Mouse (Mus musculus) liver, embryonic 14.5 days (tissue): Measurements from ENCODE around the gene Gprc5a. TPM values are rescaled to one million over a fixed set of nuclear protein-coding genes. Genes with fewer than 3 reads are reported as not detected.

Experiments
- ATAC-seq: fragments of 200-750 bp; cut with Nextera tagmentation; 2 replicates; pipeline ENCODE4 v1.8.0; 2017; ENCODE audit warnings: moderate number of reproducible peaks, mild to moderate bottlenecking, moderate library complexity; ENCODE audit not compliant: insufficient read depth
- DNase-seq, 3 experiments: peaks; one replicate each; pipeline ENCODE4 v3.0.0-alpha.2; 2012 to 2013; ENCODE audit warnings: low read depth in 3 of 3, low spot score in 3 of 3
- H3K27ac ChIP-seq: fragments of 300-500 bp; sonication (generic); 2 replicates; pipeline ENCODE4 v1.5.1; 2014; ENCODE audit warnings: moderate library complexity, mild to moderate bottlenecking, control low read depth, inconsistent platforms
- H3K27me3 ChIP-seq: fragments of 300-500 bp; sonication (generic); 2 replicates; pipeline ENCODE4 v1.6.1; 2014; ENCODE audit warnings: mild to moderate bottlenecking, low read length, moderate library complexity; ENCODE audit not compliant: control insufficient read depth, insufficient read depth
- H3K36me3 ChIP-seq: fragments of 300-500 bp; sonication (generic); replicated peaks from 2 replicates; pipeline ENCODE4 v1.6.1; 2014; ENCODE audit warnings: low read depth; ENCODE audit not compliant: control insufficient read depth, insufficient read depth
- H3K4me1 ChIP-seq, 2 experiments: fragments of 200-500 bp in 1 of 2; fragments of 300-500 bp in 1 of 2; sonication (generic) in 1 of 2; replicated peaks; 2 replicates each; pipeline ENCODE4 v1.6.1; 2012 to 2014; ENCODE audit warnings: antibody characterized with exemption in 1 of 2, inconsistent platforms in 1 of 2, low read length in 1 of 2; ENCODE audit not compliant: control insufficient read depth in 2 of 2, insufficient read depth in 2 of 2
- H3K4me2 ChIP-seq: fragments of 300-500 bp; sonication (generic); 2 replicates; pipeline ENCODE4 v1.6.1; 2014; ENCODE audit warnings: low read depth, mild to moderate bottlenecking, control low read depth, moderate library complexity
- H3K4me3 ChIP-seq, 2 experiments: fragments of 200-500 bp in 1 of 2; fragments of 300-500 bp in 1 of 2; sonication (generic) in 1 of 2; 2 replicates each; pipeline ENCODE4 v1.5.1; 2012 to 2014; ENCODE audit warnings: low read depth in 2 of 2, low read length in 2 of 2, mild to moderate bottlenecking in 2 of 2, control low read depth in 1 of 2, inconsistent platforms in 1 of 2, moderate library complexity in 1 of 2; ENCODE audit not compliant: insufficient read depth in 1 of 2
- H3K9ac ChIP-seq: fragments of 300-500 bp; sonication (generic); replicated peaks from 2 replicates; pipeline ENCODE4 v1.6.1; 2014; ENCODE audit warnings: mild to moderate bottlenecking, control low read depth, moderate library complexity
- H3K9me3 ChIP-seq: fragments of 300-500 bp; sonication (generic); 2 replicates; pipeline ENCODE4 v1.6.1; 2016; ENCODE audit warnings: low read length, mixed read lengths; ENCODE audit not compliant: control insufficient read depth
- CTCF ChIP-seq: IDR thresholded peaks from 2 replicates; pipeline ENCODE4 v1.5.1; 2016; ENCODE audit warnings: antibody characterized with exemption, low read depth, control low read depth
- EP300 ChIP-seq: IDR thresholded peaks from 2 replicates; pipeline ENCODE4 v1.6.1; 2016; ENCODE audit warnings: antibody characterized with exemption, low read depth
- WGBS: fragments of 180-500 bp; shearing (Covaris S2); extraction: QIAGEN DNeasy Blood & Tissue Kit; methylation state at CpG from one replicate; pipeline ENCODE4 v1.1.7; 2014; ENCODE audit not compliant: insufficient replicate concordance; 5-methylcytosine and 5-hydroxymethylcytosine counted together
- polyA plus RNA-seq, 2 experiments: library from polyadenylated mRNA; depleted of rRNA in 1 of 2; stranded (reverse) in 1 of 2; unstranded in 1 of 2; fragments of >200 nt; fragmentation: Nextera tagmentation in 1 of 2; extraction: Ambion mirVana in 1 of 2; gene quantifications; 2 replicates each; pipeline versions ENCODE4 v1.2.1 to v1.2.3; 2012 to 2014

Gene Gprc5a
- polyA plus RNA-seq, 2 experiments, result 0.15 to 0.25 TPM

GRCm38 (mm10) chr6:135068221-135068620 lies 2.8 kb downstream of the Gprc5a start:
- Histone ChIP-seq H3K9ac (no peak overlapping the region), H3K27me3 (peaks cover 4% of the 10 kb centered on the region; the same call in 1 of the 2 replicates), H3K9me3 (no peaks in the 10 kb centered on the region), H3K4me2 (no peak overlapping the region), H3K4me1 (peaks cover 5 to 6% of the 10 kb centered on the region in 2 experiments), H3K27ac (no peak overlapping the region), H3K4me3 (no peak overlapping the region), H3K36me3 (no peaks in the 10 kb centered on the region)
- no peak for DNase-seq
- WGBS, result 52% methylated on average over 5 of the region's 5 CpGs
- no peak for TF ChIP-seq EP300
- no peak for TF ChIP-seq CTCF
- ATAC-seq, result no peak

- peaks cover 4% of the 10 kb centered on the region; the same call in 1 of the 2 replicates for H3K27me3 ChIP-seq
- H3K36me3 ChIP-seq, result no peaks in the 10 kb centered on the region
- no peak overlapping the region for H3K27ac ChIP-seq
- H3K9ac ChIP-seq, result no peak overlapping the region
- WGBS, result 51% methylated on average over 6 of the region's 6 CpGs
- H3K9me3 ChIP-seq, result no peaks in the 10 kb centered on the region
- TF ChIP-seq CTCF (no peak), EP300 (no peak)
- no peak overlapping the region for H3K4me3 ChIP-seq
- H3K4me1 ChIP-seq, result peaks cover 3 to 5% of the 10 kb centered on the region in 2 experiments
- ATAC-seq (no peak), DNase-seq (no peak)
- no peak overlapping the region for H3K4me2 ChIP-seq
These were observed 4.4 kb downstream of the Gprc5a start for GRCm38 (mm10) chr6:135069856-135070255.

GRCm38 (mm10) chr6:135070347-135070746 lies 4.9 kb downstream of the Gprc5a start:
- Histone ChIP-seq H3K36me3 (no peaks in the 10 kb centered on the region), H3K9ac (no peak overlapping the region)
- WGBS, result 66% methylated on average over 2 of the region's 2 CpGs

GRCm38 (mm10) chr6:135074405-135074947 lies 9.0 kb downstream of the Gprc5a start:
- WGBS, result 15% methylated on average over 6 of the region's 6 CpGs
- Histone ChIP-seq H3K36me3 (no peaks in the 10 kb centered on the region), H3K4me1 (no peaks in the 10 kb centered on the region), H3K4me2 (no peak overlapping the region), H3K4me3 (no peak overlapping the region), H3K9ac (no peak overlapping the region), H3K9me3 (no peaks in the 10 kb centered on the region), H3K27ac (no peak overlapping the region), H3K27me3 (no peaks in the 10 kb centered on the region)
- ATAC-seq, result no peak
- no peak for TF ChIP-seq EP300
- TF ChIP-seq CTCF, result no peak
- DNase-seq, result no peak

More at GRCm38 (mm10) chr6:135070347-135070746, 4.9 kb downstream of the Gprc5a start:
- no peaks in the 10 kb centered on the region for H3K9me3 ChIP-seq
- H3K4me2 ChIP-seq, result no peak overlapping the region
- no peak overlapping the region for H3K4me3 ChIP-seq
- ATAC-seq, result no peak
- H3K4me1 ChIP-seq, result peaks cover 0 to 3% of the 10 kb centered on the region in 2 experiments; a peak in 3 of 4 replicates
- no peak for DNase-seq
- H3K27ac ChIP-seq, result no peak overlapping the region
- H3K27me3 ChIP-seq, result peaks cover 4% of the 10 kb centered on the region; the same call in 1 of the 2 replicates
- TF ChIP-seq CTCF (no peak), EP300 (no peak)

- Histone ChIP-seq H3K4me3 (no peak overlapping the region), H3K4me2 (no peak overlapping the region), H3K4me1 (no peaks in the 10 kb centered on the region), H3K27me3 (no peaks in the 10 kb centered on the region), H3K27ac (no peak overlapping the region), H3K9ac (no peak overlapping the region), H3K36me3 (no peaks in the 10 kb centered on the region), H3K9me3 (no peaks in the 10 kb centered on the region)
- ATAC-seq, result no peak
- WGBS, result 44% methylated on average over 3 of the region's 3 CpGs
- TF ChIP-seq EP300, result no peak
- no peak for TF ChIP-seq CTCF
- no peak for DNase-seq
These were observed 10.8 kb downstream of the Gprc5a start for GRCm38 (mm10) chr6:135076202-135076601.
